Mouse (Mus musculus): ENCODE results near the gene Cbx8. TPM values are rescaled to one million over a fixed set of nuclear protein-coding genes. Genes with fewer than 3 reads are reported as not detected.
A peak's percentile ranks its signal among the peaks of the same experiment; 100 is the strongest.

Gene Cbx8
- polyA plus RNA-seq (2016; fragmentation: Nextera tagmentation; extraction: Ambion mirVana), result 11.2 and 13.0 TPM in 2 replicates

GRCm38 (mm10) chr11:119040600-119041324, at the start of gene Cbx8:
Gene Cbx8, minus strand, starts transcription at chr11:119040969.
- peak within 1 kb of the TSS; percentile 80 for H3K4me3 ChIP-seq
- H3K4me1 ChIP-seq (replicated peaks), result peaks cover 89% of the 10 kb centered on the region
- under 1% methylated on average over 63 of the region's 63 CpGs for WGBS
- H3K36me3 ChIP-seq, result peaks cover 11% of the 10 kb centered on the region
- H3K9me3 ChIP-seq, result no peaks in the 10 kb centered on the region
- peak within 1 kb of the TSS; percentile 94 for H3K27ac ChIP-seq
- peaks cover 90% of the 10 kb centered on the region for H3K27me3 ChIP-seq (ENCODE audit: insufficient read depth, poor library complexity, severe bottlenecking)
- peak; percentile 100 for DNase-seq (ENCODE audit: low spot score)

GRCm38 (mm10) chr11:119090076-119090960, 49.5 kb upstream of the Cbx8 start:
- WGBS, result under 1% methylated on average over 75 of the region's 75 CpGs
- peaks cover 58% of the 10 kb centered on the region for H3K4me1 ChIP-seq (replicated peaks)
- peak; percentile 74 for DNase-seq (ENCODE audit: low spot score)
- no peaks in the 10 kb centered on the region for H3K36me3 ChIP-seq
- peaks cover 91% of the 10 kb centered on the region for H3K27me3 ChIP-seq (ENCODE audit: insufficient read depth, poor library complexity, severe bottlenecking)
- H3K27ac ChIP-seq, result peak overlapping the region; percentile 84
- no peaks in the 10 kb centered on the region for H3K9me3 ChIP-seq
- H3K4me3 ChIP-seq, result peak overlapping the region; percentile 65

- WGBS, result under 1% methylated on average over 41 of the region's 41 CpGs
- Histone ChIP-seq H3K4me1 (replicated peaks) (peaks cover 66% of the 10 kb centered on the region), H3K4me3 (peak overlapping the region; percentile 65), H3K36me3 (no peaks in the 10 kb centered on the region), H3K27me3 (ENCODE audit: insufficient read depth, poor library complexity, severe bottlenecking) (peaks cover 86% of the 10 kb centered on the region), H3K9me3 (no peaks in the 10 kb centered on the region), H3K27ac (peak overlapping the region; percentile 84)
- peak; percentile 49 for DNase-seq (ENCODE audit: low spot score)
Measured at GRCm38 (mm10) chr11:119089235-119090075, 48.7 kb upstream of the Cbx8 start.

GRCm38 (mm10) chr11:119088391-119089234, 47.8 kb upstream of the Cbx8 start:
- H3K27ac ChIP-seq, result no peak overlapping the region
- peak overlapping the region; percentile 65; the same call in 1 of the 2 replicates for H3K4me3 ChIP-seq
- DNase-seq (ENCODE audit: low spot score), result peak; percentile 50
- H3K9me3 ChIP-seq, result no peaks in the 10 kb centered on the region
- H3K4me1 ChIP-seq (replicated peaks), result peaks cover 74% of the 10 kb centered on the region
- WGBS, result under 1% methylated on average over 28 of the region's 28 CpGs
- no peaks in the 10 kb centered on the region for H3K36me3 ChIP-seq
- peaks cover 86% of the 10 kb centered on the region for H3K27me3 ChIP-seq (ENCODE audit: insufficient read depth, poor library complexity, severe bottlenecking)

GRCm38 (mm10) chr11:119087301-119088082, 46.7 kb upstream of the Cbx8 start:
- DNase-seq (ENCODE audit: low spot score), result peak; percentile 50
- peak overlapping the region; percentile 42; the same call in 1 of the 2 replicates for H3K27ac ChIP-seq
- no peaks in the 10 kb centered on the region for H3K36me3 ChIP-seq
- H3K4me1 ChIP-seq (replicated peaks), result peaks cover 86% of the 10 kb centered on the region
- 1% methylated on average over 35 of the region's 35 CpGs for WGBS
- H3K4me3 ChIP-seq, result peak overlapping the region; percentile 32
- H3K27me3 ChIP-seq (ENCODE audit: insufficient read depth, poor library complexity, severe bottlenecking), result peaks cover 87% of the 10 kb centered on the region
- H3K9me3 ChIP-seq, result no peaks in the 10 kb centered on the region

- WGBS, result under 1% methylated on average over 67 of the region's 67 CpGs
Measured at GRCm38 (mm10) chr11:119086144-119086971, 45.6 kb upstream of the Cbx8 start, which contains the start of gene Cbx4. Gene Cbx4, minus strand, starts transcription at chr11:119086221.

GRCm38 (mm10) chr11:119085279-119086062, 44.7 kb upstream of the Cbx8 start:
- no peaks in the 10 kb centered on the region for H3K9me3 ChIP-seq
- peak; percentile 82 for DNase-seq (ENCODE audit: low spot score)
- peak overlapping the region; percentile 97 for H3K27ac ChIP-seq
- H3K36me3 ChIP-seq, result peaks cover 10% of the 10 kb centered on the region
- H3K27me3 ChIP-seq (ENCODE audit: insufficient read depth, poor library complexity, severe bottlenecking), result peaks cover 87% of the 10 kb centered on the region
- peak overlapping the region; percentile 88 for H3K4me3 ChIP-seq
- under 1% methylated on average over 66 of the region's 66 CpGs for WGBS
- peaks cover 93% of the 10 kb centered on the region for H3K4me1 ChIP-seq (replicated peaks)

More at GRCm38 (mm10) chr11:119086144-119086971, 45.6 kb upstream of the Cbx8 start, which contains the start of gene Cbx4:
- Histone ChIP-seq H3K27ac (peak within 1 kb of the TSS; percentile 97), H3K36me3 (peaks cover 2% of the 10 kb centered on the region), H3K4me3 (peak within 1 kb of the TSS; percentile 88), H3K9me3 (no peaks in the 10 kb centered on the region), H3K4me1 (replicated peaks) (peaks cover 93% of the 10 kb centered on the region), H3K27me3 (ENCODE audit: insufficient read depth, poor library complexity, severe bottlenecking) (peaks cover 87% of the 10 kb centered on the region)
- peak; percentile 94 for DNase-seq (ENCODE audit: low spot score)

- H3K27me3 ChIP-seq (ENCODE audit: insufficient read depth, poor library complexity, severe bottlenecking), result peaks cover 87% of the 10 kb centered on the region
- H3K4me3 ChIP-seq, result peak overlapping the region; percentile 88
- H3K4me1 ChIP-seq (replicated peaks), result peaks cover 90% of the 10 kb centered on the region
- peak overlapping the region; percentile 97 for H3K27ac ChIP-seq
- DNase-seq (ENCODE audit: low spot score), result peak; percentile 56
- no peaks in the 10 kb centered on the region for H3K9me3 ChIP-seq
- under 1% methylated on average over 18 of the region's 18 CpGs for WGBS
- peaks cover 11% of the 10 kb centered on the region for H3K36me3 ChIP-seq
Measured at GRCm38 (mm10) chr11:119084446-119085278, 43.9 kb upstream of the Cbx8 start.

- peaks cover 11% of the 10 kb centered on the region for H3K36me3 ChIP-seq
- 2% methylated on average over 28 of the region's 28 CpGs for WGBS
- peaks cover 87% of the 10 kb centered on the region for H3K27me3 ChIP-seq (ENCODE audit: insufficient read depth, poor library complexity, severe bottlenecking)
- H3K4me1 ChIP-seq (replicated peaks), result peaks cover 90% of the 10 kb centered on the region
- no peak for DNase-seq (ENCODE audit: low spot score)
- H3K27ac ChIP-seq, result 0 out of 2 replicates have a peak overlapping the region, but pooled peaks have one; percentile 41
- H3K4me3 ChIP-seq, result peak overlapping the region; percentile 88
- no peaks in the 10 kb centered on the region for H3K9me3 ChIP-seq
Measured at GRCm38 (mm10) chr11:119083724-119084445, 43.1 kb upstream of the Cbx8 start.
